Mouse (Mus musculus): ENCODE results near the gene Phc1. TPM values are rescaled to one million over a fixed set of nuclear protein-coding genes. Genes with fewer than 3 reads are reported as not detected.

Gene Phc1
- polyA plus RNA-seq, 1 experiment from 2014 or later, result 14.0 TPM

GRCm38 (mm10) chr6:122293121-122293520, 47.2 kb downstream of the Phc1 start:
- WGBS, result 91% methylated on average over 8 of the region's 8 CpGs
- Histone ChIP-seq H3K4me3 (replicated peaks; ENCODE audit: low read depth, low read length) (no peak overlapping the region), H3K4me2 (ENCODE audit: low read length) (no peak overlapping the region), H3K9ac (ENCODE audit: low read depth, low read length) (no peak overlapping the region), H3K36me3 (ENCODE audit: insufficient read depth, low read length) (no peaks in the 10 kb centered on the region), H3K4me1 (replicated peaks; ENCODE audit: insufficient read depth, low read length) (peaks cover 4% of the 10 kb centered on the region; the same call in 1 of the 2 replicates), H3K9me3 (replicated peaks; ENCODE audit: low read length) (no peaks in the 10 kb centered on the region), H3K27ac (no peak overlapping the region), H3K27me3 (ENCODE audit: insufficient read depth, low read length) (no peaks in the 10 kb centered on the region)
- no peak for DNase-seq (ENCODE audit: low spot score)
- no peak for TF ChIP-seq CTCF (IDR thresholded peaks at IDR 0.05; ENCODE audit: low read depth)
- no peak for ATAC-seq (replicated peaks; ENCODE audit: low FRiP score, low read depth)

- Histone ChIP-seq H3K4me3 (replicated peaks; ENCODE audit: low read depth, low read length) (no peak overlapping the region), H3K9ac (ENCODE audit: low read depth, low read length) (no peak overlapping the region), H3K4me2 (ENCODE audit: low read length) (no peak overlapping the region), H3K27ac (no peak overlapping the region), H3K4me1 (replicated peaks; ENCODE audit: insufficient read depth, low read length) (peaks cover 4% of the 10 kb centered on the region; the same call in 1 of the 2 replicates), H3K36me3 (ENCODE audit: insufficient read depth, low read length) (no peaks in the 10 kb centered on the region), H3K27me3 (ENCODE audit: insufficient read depth, low read length) (no peaks in the 10 kb centered on the region), H3K9me3 (replicated peaks; ENCODE audit: low read length) (no peaks in the 10 kb centered on the region)
- ATAC-seq (replicated peaks; ENCODE audit: low FRiP score, low read depth) (no peak), DNase-seq (ENCODE audit: low spot score) (no peak)
- TF ChIP-seq CTCF (IDR thresholded peaks at IDR 0.05; ENCODE audit: low read depth), result no peak
- 52% methylated on average over 2 of the region's 2 CpGs for WGBS
Observed at GRCm38 (mm10) chr6:122292184-122292583, 48.2 kb downstream of the Phc1 start.

- Histone ChIP-seq H3K4me1 (replicated peaks; ENCODE audit: insufficient read depth, low read length) (peaks cover 4% of the 10 kb centered on the region; the same call in 1 of the 2 replicates), H3K27me3 (ENCODE audit: insufficient read depth, low read length) (no peaks in the 10 kb centered on the region), H3K36me3 (ENCODE audit: insufficient read depth, low read length) (no peaks in the 10 kb centered on the region), H3K9ac (ENCODE audit: low read depth, low read length) (no peak overlapping the region), H3K4me2 (ENCODE audit: low read length) (no peak overlapping the region), H3K4me3 (replicated peaks; ENCODE audit: low read depth, low read length) (no peak overlapping the region), H3K27ac (no peak overlapping the region), H3K9me3 (replicated peaks; ENCODE audit: low read length) (no peaks in the 10 kb centered on the region)
- WGBS, result 54% methylated on average over 3 of the region's 3 CpGs
- no peak for TF ChIP-seq CTCF (IDR thresholded peaks at IDR 0.05; ENCODE audit: low read depth)
- ATAC-seq (replicated peaks; ENCODE audit: low FRiP score, low read depth) (no peak), DNase-seq (ENCODE audit: low spot score) (no peak)
Observed at GRCm38 (mm10) chr6:122291735-122292134, 48.6 kb downstream of the Phc1 start.

GRCm38 (mm10) chr6:122291264-122291663, 49.1 kb downstream of the Phc1 start:
- Histone ChIP-seq H3K9ac (ENCODE audit: low read depth, low read length) (no peak overlapping the region), H3K4me2 (ENCODE audit: low read length) (no peak overlapping the region), H3K4me3 (replicated peaks; ENCODE audit: low read depth, low read length) (no peak overlapping the region), H3K4me1 (replicated peaks; ENCODE audit: insufficient read depth, low read length) (peaks cover 4% of the 10 kb centered on the region; the same call in 1 of the 2 replicates), H3K27me3 (ENCODE audit: insufficient read depth, low read length) (no peaks in the 10 kb centered on the region), H3K36me3 (ENCODE audit: insufficient read depth, low read length) (no peaks in the 10 kb centered on the region), H3K9me3 (replicated peaks; ENCODE audit: low read length) (no peaks in the 10 kb centered on the region), H3K27ac (no peak overlapping the region)
- ATAC-seq (replicated peaks; ENCODE audit: low FRiP score, low read depth) (no peak), DNase-seq (ENCODE audit: low spot score) (no peak)
- 85% methylated on average over 2 of the region's 2 CpGs for WGBS
- TF ChIP-seq CTCF (IDR thresholded peaks at IDR 0.05; ENCODE audit: low read depth), result no peak

GRCm38 (mm10) chr6:122290253-122290652, 50.1 kb downstream of the Phc1 start:
- Histone ChIP-seq H3K9ac (ENCODE audit: low read depth, low read length) (no peak overlapping the region), H3K27ac (no peak overlapping the region), H3K9me3 (replicated peaks; ENCODE audit: low read length) (no peaks in the 10 kb centered on the region), H3K4me2 (ENCODE audit: low read length) (no peak overlapping the region), H3K4me3 (replicated peaks; ENCODE audit: low read depth, low read length) (no peak overlapping the region), H3K4me1 (replicated peaks; ENCODE audit: insufficient read depth, low read length) (peaks cover 4% of the 10 kb centered on the region; the same call in 1 of the 2 replicates), H3K27me3 (ENCODE audit: insufficient read depth, low read length) (no peaks in the 10 kb centered on the region), H3K36me3 (ENCODE audit: insufficient read depth, low read length) (no peaks in the 10 kb centered on the region)
- peak; percentile 36 for DNase-seq (ENCODE audit: low spot score)
- TF ChIP-seq CTCF (IDR thresholded peaks at IDR 0.05; ENCODE audit: low read depth), result no peak
- 12% methylated on average over 3 of the region's 3 CpGs for WGBS
- ATAC-seq (replicated peaks; ENCODE audit: low FRiP score, low read depth), result no peak

GRCm38 (mm10) chr6:122289313-122289712, 51.0 kb downstream of the Phc1 start:
- no peak overlapping the region for H3K27ac ChIP-seq
- DNase-seq (ENCODE audit: low spot score), result no peak
- no peak overlapping the region for H3K9ac ChIP-seq (ENCODE audit: low read depth, low read length)
- no peak overlapping the region for H3K4me2 ChIP-seq (ENCODE audit: low read length)
- H3K27me3 ChIP-seq (ENCODE audit: insufficient read depth, low read length), result no peaks in the 10 kb centered on the region
- H3K9me3 ChIP-seq (replicated peaks; ENCODE audit: low read length), result no peaks in the 10 kb centered on the region
- peaks cover 4% of the 10 kb centered on the region; the same call in 1 of the 2 replicates for H3K4me1 ChIP-seq (replicated peaks; ENCODE audit: insufficient read depth, low read length)
- WGBS, result 76% methylated on average over 1 of the region's 1 CpGs
- no peaks in the 10 kb centered on the region for H3K36me3 ChIP-seq (ENCODE audit: insufficient read depth, low read length)
- no peak for ATAC-seq (replicated peaks; ENCODE audit: low FRiP score, low read depth)
- TF ChIP-seq CTCF (IDR thresholded peaks at IDR 0.05; ENCODE audit: low read depth), result no peak
- no peak overlapping the region for H3K4me3 ChIP-seq (replicated peaks; ENCODE audit: low read depth, low read length)

GRCm38 (mm10) chr6:122288263-122288662, 52.1 kb downstream of the Phc1 start:
- TF ChIP-seq CTCF (IDR thresholded peaks at IDR 0.05; ENCODE audit: low read depth), result peak; percentile 29; the same call in 1 of the 2 replicates
- no peak for DNase-seq (ENCODE audit: low spot score)
- WGBS, result 52% methylated on average over 1 of the region's 1 CpGs

More at GRCm38 (mm10) chr6:122288263-122288662, 52.1 kb downstream of the Phc1 start:
- no peak overlapping the region for H3K9ac ChIP-seq (ENCODE audit: low read depth, low read length)
- no peaks in the 10 kb centered on the region for H3K27me3 ChIP-seq (ENCODE audit: insufficient read depth, low read length)
- H3K27ac ChIP-seq, result no peak overlapping the region
- H3K4me2 ChIP-seq (ENCODE audit: low read length), result no peak overlapping the region
- peaks cover 4% of the 10 kb centered on the region; the same call in 1 of the 2 replicates for H3K4me1 ChIP-seq (replicated peaks; ENCODE audit: insufficient read depth, low read length)
- no peak overlapping the region for H3K4me3 ChIP-seq (replicated peaks; ENCODE audit: low read depth, low read length)
- no peaks in the 10 kb centered on the region for H3K36me3 ChIP-seq (ENCODE audit: insufficient read depth, low read length)
- H3K9me3 ChIP-seq (replicated peaks; ENCODE audit: low read length), result no peaks in the 10 kb centered on the region
- no peak for ATAC-seq (replicated peaks; ENCODE audit: low FRiP score, low read depth)
